Mouse (Mus musculus) embryonic fibroblast, embryonic 13.5 days (primary cell): Measurements from ENCODE around the gene Daam1.

Experiments used
- CTCF ChIP-seq: IDR thresholded peaks from 2 replicates; pipeline ENCODE4 v1.5.1; 2011; ENCODE audit warnings: mild to moderate bottlenecking, control low read depth, low read length, moderate library complexity, borderline replicate concordance; ENCODE audit not compliant: insufficient read depth
- POLR2A ChIP-seq: IDR thresholded peaks from 2 replicates; pipeline ENCODE4 v1.6.1; 2011; ENCODE audit warnings: low read depth, mild to moderate bottlenecking, control low read depth, low read length, moderate library complexity

- TF ChIP-seq POLR2A (no peak), CTCF (no peak)
Measured at GRCm38 (mm10) chr12:71852678-71853077, 21.8 kb downstream of the Daam1 start.
